Mouse (Mus musculus) T-helper 17 cell (primary cell): Measurements from ENCODE around the gene Ccnk.

Experiments
- in situ Hi-C, 2 experiments: fragments of 300-600 bp; cut with MboI, MseI; formaldehyde crosslinking; loops; 1 replicate in 1 of 2; 2 replicates in 1 of 2; pipeline ENCODE4 v1.15.1; 2025; ENCODE audit warnings: high pct_unique_total_duplicates in 2 of 2

The Ccnk gene

GRCm38 (mm10) chr12:108179321-108180266 lies at the start of gene Ccnk:
Gene Ccnk, plus strand, starts transcription at chr12:108179579.
- in situ Hi-C loops: no loop called here

GRCm38 (mm10) chr12:108132450-108133070 lies 46.8 kb upstream of the Ccnk start:
- in situ Hi-C loops: no loop called here

GRCm38 (mm10) chr12:108133181-108133580 lies 46.2 kb upstream of the Ccnk start:
- in situ Hi-C loops: no loop called here

- in situ Hi-C loops: no loop called here
Measured at GRCm38 (mm10) chr12:108135610-108136208, 43.7 kb upstream of the Ccnk start.

GRCm38 (mm10) chr12:108143624-108144498 lies 35.5 kb upstream of the Ccnk start:
- in situ Hi-C loops: no loop called here

- in situ Hi-C loops: no loop called here
Measured at GRCm38 (mm10) chr12:108145198-108145597, 34.2 kb upstream of the Ccnk start.

- in situ Hi-C loops: no loop called here
Measured at GRCm38 (mm10) chr12:108149764-108150163, 29.6 kb upstream of the Ccnk start.

GRCm38 (mm10) chr12:108152743-108153142 lies 26.6 kb upstream of the Ccnk start:
- in situ Hi-C loops: no loop called here

- in situ Hi-C loops: no loop called here
Measured at GRCm38 (mm10) chr12:108159863-108160262, 19.5 kb upstream of the Ccnk start.

- in situ Hi-C loops: no loop called here
Measured at GRCm38 (mm10) chr12:108162036-108162435, 17.3 kb upstream of the Ccnk start.

- in situ Hi-C loops: no loop called here
Measured at GRCm38 (mm10) chr12:108163706-108164105, 15.7 kb upstream of the Ccnk start.

- in situ Hi-C loops: no loop called here
Measured at GRCm38 (mm10) chr12:108168909-108169308, 10.5 kb upstream of the Ccnk start.

GRCm38 (mm10) chr12:108170467-108170866 lies 8.9 kb upstream of the Ccnk start:
- in situ Hi-C loops: no loop called here

GRCm38 (mm10) chr12:108171336-108171735 lies 8.0 kb upstream of the Ccnk start:
- in situ Hi-C loops: no loop called here

- in situ Hi-C loops: no loop called here
Measured at GRCm38 (mm10) chr12:108172639-108173038, 6.7 kb upstream of the Ccnk start.

GRCm38 (mm10) chr12:108174606-108175505 lies 4.5 kb upstream of the Ccnk start:
- in situ Hi-C loops: no loop called here

GRCm38 (mm10) chr12:108176366-108176765 lies 3.0 kb upstream of the Ccnk start:
- in situ Hi-C loops: no loop called here

GRCm38 (mm10) chr12:108178331-108179245 lies 791 bp upstream of the Ccnk start:
- in situ Hi-C loops: no loop called here

- in situ Hi-C loops: no loop called here
Measured at GRCm38 (mm10) chr12:108179246-108179320, 296 bp upstream of the Ccnk start, which contains the start of gene Setd3. Gene Setd3, minus strand, starts transcription at chr12:108179314.

GRCm38 (mm10) chr12:108181716-108182115 lies 2.3 kb downstream of the Ccnk start:
- in situ Hi-C loops: no loop called here
